Mouse (Mus musculus): ENCODE measurements around the gene Gm12355. TPM values are rescaled to one million over a fixed set of nuclear protein-coding genes. Genes with fewer than 3 reads are reported as not detected.
"Not testable (repeated sequence)": the region's sequence is repeated elsewhere in the genome, so short reads cannot be mapped to it uniquely, and the experiment has no call there.

The Gm12355 gene
- polyA plus RNA-seq, 1 experiment, result 0.36 TPM

DNA sequence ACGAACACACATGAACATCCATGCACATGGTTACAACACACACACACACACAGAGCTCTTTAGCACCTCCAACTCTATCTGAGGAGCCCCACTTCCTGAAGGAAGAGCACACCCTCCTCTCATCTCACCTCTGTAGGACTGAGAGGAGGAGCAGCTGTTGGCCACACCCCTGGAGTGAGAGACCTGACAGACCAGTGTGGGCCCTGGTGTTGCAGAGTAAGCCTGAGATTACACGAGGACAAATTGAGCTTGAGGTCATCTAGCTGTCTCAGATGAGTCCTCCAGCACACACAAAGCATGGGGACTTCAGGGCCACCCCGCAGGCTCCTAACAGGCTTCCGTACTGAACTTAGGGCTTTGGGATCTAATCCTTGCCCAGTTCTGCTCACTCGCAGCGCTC lies 20.6 kb downstream of the Gm12355 start:
- DNase-seq (ENCODE audit: extremely low spot score in 1 of 2, low spot score in 1 of 2), result not testable (repeated sequence)

DNA sequence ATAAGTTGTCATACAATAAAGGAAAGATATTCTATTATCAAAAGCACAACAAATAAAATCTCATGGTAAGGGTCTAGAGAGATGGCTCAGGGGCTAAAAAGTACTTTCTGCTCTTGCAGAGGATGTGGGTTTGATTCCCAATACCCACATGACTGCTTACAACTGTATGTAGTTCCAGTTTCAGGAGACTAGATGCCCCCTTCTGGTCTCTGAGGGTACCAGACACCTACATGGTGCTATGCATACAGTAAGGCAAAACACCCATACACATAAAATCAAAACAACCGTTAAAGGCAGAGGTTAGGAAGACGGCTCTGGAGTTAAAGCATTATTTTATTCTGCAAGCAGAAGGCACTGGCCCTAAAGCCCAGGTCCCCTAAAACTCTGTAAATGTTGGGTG lies 21.5 kb downstream of the Gm12355 start:
- no peak for DNase-seq (ENCODE audit: extremely low spot score in 1 of 2, low spot score in 1 of 2)

DNA sequence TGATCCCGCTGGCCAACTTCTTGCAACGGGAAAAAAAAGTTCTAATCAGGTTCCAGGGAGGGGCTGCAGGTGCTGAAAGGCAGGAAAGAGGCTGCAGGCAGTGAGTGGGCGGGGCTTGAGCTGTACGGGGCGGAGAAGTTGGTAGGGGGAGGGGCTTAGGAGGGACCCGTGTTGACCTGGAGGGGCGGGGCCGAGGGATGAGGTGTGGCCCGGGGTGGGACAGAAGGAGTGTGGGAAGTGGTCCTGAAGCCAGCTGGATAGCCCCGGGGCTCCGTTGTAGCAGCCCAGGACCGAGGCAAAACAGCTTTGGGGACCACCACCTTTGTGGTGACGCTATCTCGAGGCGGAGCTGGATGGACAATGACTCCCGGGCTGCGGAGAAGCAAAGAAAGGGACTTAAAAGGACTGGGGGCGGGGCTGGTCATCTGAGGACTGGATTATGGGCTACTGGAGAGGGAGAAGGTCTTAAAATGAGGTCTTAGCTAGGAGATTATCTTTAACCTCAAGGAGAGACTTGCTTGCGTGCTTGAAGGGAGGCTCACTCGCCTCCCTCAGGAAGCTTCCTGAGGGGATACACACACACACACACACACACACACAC lies 23.3 kb downstream of the Gm12355 start:
- DNase-seq (ENCODE audit: extremely low spot score in 1 of 2, low spot score in 1 of 2), result no peak

DNA sequence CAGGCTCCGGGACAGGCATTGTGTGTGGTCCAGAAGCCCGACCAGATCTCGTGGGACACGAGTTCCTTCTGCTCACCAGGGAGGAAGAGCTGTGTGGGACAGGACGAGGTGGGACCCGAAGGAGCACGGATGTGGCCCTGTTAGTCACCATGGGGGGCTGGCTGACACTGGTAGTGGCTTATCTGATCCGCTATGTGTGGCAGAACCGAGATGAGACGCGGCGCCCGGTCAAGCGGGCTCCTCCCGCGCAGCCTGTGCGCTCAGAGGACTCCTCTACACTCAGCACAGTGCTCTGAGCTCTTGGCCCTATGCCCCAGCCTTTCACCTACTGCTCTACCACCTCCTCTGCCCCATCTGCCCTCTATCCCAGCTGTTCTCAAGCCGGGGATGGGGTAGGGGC lies 26.2 kb downstream of the Gm12355 start:
- DNase-seq (ENCODE audit: extremely low spot score in 1 of 2, low spot score in 1 of 2), result no peak

DNA sequence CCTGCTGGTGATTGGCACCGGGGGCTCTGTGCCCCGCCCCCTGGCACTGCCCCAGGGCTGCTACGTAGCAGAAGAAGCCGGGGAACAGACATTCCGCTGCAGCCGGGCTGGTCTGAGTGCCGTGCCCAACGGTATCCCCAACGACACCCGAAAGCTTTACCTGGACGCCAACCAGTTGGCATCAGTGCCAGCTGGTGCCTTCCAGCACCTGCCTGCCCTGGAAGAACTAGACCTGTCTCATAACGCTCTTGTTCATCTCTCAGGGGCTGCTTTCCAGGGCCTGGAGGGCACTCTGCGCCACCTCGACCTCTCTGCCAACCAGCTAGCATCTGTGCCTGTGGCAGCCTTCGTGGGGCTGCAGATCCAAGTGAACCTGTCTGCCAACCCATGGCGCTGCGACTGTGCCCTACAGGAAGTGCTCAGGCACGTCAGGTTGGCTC lies 26.6 kb downstream of the Gm12355 start:
- DNase-seq (ENCODE audit: extremely low spot score in 1 of 2, low spot score in 1 of 2), result no peak

DNA sequence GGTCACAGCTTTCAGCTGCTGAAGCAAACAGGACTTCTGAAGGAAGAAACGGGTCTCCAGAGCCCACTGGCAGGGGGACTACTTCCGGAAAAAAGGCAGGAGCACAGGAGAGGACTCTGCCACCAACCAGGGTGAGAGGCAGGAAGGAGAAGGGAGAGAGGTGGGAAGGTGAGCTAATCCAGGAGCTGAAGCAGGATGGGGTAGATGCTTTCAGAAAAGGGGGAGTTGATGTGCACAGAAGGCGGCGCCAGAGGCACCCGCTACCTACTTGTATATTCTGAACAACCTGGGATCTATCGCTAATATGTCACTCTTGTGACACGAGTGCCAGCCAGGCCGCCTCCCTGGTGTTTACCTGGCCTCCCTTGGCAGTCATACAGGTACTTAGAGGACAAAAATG lies 27.5 kb downstream of the Gm12355 start, which contains the start of gene Lrrc3c:
Gene Lrrc3c, plus strand, starts transcription at position 301 of the 400 bp plus-strand sequence.
- DNase-seq (ENCODE audit: extremely low spot score in 1 of 2, low spot score in 1 of 2), result no peak

DNA sequence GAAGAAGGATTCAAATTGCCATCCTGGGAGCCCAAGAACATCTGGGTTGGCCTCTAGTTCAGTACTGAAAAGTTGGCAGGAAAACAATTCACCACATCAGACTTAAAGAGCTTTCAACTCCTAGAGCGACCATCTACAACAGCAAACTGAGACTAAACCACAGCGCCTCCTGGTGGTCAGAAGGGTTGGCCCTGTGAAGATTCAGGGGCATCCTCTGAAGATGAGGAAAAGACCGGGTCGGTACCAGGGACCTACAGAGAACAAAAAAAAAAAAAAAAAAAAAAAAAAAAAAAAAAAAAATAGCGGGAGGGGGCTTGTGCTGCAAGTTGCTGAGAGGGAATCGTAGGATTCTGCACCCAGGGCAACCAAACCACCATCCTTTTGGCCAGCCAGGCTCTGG lies 28.1 kb downstream of the Gm12355 start:
- peak in 1 of 2 experiments; percentile 25 for DNase-seq (ENCODE audit: extremely low spot score in 1 of 2, low spot score in 1 of 2)

DNA sequence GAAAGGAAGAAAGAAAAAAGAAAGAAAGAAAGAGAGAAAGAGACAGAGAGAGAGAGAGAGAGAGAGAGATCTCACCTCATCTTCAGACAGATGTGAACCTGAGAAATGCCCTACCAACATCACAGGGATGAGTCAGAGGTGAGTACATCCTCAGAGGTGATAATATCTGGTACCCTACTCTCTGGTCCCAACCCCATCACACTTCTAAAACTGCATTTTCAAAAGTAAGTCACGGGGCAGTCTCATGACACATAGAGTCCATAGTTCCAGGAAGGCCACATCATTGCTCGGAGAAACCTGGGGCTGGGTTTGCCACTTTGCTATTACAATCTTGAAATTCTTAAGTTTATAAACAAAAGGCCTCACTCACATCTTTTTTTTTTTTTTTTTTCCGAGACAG lies 29.5 kb downstream of the Gm12355 start:
- no peak for DNase-seq (ENCODE audit: extremely low spot score in 1 of 2, low spot score in 1 of 2)

DNA sequence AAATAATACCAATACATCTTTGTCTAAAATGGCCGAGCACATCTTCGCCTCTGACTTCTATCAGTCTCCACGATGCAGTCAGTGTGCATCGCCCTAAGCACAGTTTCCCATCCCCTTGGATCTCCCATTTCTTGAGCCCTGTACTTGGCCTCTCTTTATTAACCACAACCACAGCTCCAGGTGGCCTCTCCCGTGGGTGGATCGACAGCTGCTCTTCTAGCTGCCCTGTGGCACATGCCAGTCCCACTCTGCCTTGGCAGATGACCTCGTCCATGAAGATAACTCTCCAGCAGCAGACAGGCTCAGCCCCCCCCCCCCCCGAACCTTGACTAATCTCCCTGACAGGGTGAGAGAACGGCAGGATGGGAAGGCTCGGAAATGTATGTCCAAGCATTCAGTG lies 30.0 kb downstream of the Gm12355 start:
- DNase-seq (ENCODE audit: extremely low spot score in 1 of 2, low spot score in 1 of 2), result no peak

DNA sequence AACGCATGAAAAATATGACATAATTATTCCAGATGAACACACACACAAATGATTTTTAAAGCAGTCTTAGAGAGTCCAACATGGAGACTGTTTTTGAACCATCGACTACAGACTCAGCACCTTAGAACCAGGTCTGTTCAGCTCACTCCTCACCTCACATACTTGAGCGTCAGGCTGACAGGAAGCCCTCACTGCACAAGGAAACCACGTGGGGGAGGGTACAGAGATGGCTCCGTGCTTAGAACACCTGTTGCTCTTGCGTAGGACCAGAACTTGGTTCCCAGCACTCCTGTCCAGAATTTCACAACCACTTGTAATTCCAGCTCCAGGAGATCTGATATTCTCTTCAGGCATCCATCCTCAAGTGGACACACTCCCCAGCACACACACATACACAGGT lies 30.4 kb downstream of the Gm12355 start:
- no peak for DNase-seq (ENCODE audit: extremely low spot score in 1 of 2, low spot score in 1 of 2)

DNA sequence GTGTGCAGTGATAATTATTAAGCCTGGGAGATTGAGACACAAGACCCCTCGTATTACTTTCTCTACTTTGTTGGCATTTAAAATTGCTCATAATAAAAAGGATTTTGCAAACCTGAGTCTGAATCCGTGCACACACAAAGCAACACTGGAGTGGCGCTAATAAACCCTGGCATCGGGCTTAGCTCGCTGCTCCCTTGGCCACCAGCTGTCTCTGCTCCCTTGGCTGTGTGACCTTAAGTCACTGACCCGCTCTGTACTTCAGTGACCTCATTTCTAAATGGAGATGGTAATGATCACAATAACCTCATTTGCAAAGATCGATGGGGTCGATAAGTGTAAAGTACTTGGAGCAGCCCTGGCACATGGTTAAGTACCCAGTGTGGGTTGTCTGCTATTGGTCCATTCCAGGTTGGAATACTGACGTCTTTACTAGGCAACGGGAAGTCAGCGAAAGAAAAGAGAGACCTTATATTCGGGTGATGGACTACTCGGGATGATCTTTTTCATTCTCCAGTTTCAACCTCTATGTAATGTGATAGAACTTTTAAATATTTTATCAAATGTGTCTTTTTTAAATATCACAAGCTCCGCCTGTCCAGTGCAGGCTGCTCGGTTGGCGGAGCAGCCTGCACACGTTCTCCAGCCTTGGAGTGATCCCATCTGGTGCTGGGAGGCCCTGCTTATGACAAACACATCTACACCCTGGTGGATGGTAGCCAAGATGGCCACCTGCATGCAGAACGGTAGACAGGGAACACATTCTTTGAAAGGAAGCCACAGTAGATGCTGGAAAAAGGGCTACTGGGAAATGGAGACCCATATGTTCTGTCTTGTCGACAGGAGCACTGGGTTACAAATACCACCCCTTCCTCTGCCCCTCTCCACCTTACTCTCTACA lies 34.7 kb downstream of the Gm12355 start:
- DNase-seq (ENCODE audit: extremely low spot score in 1 of 2, low spot score in 1 of 2), result no peak

DNA sequence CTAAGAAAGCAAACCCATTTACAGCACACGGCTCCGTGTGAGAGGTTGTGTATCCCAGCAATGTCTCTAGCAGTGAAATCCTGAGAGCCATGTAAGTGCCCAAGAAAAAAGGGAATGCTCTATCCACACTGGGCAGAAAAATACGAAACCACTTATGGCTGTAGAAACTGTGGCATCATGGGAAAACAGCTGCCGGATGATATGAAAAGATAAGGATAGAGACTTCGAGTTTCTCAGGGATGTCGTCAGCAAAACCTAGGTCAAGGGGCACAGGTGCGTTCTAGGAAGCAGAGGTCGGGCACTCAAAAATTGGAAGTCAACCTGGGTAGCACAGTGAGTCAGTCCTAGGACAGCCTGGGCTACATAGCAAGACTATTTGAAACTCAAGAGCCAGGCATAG lies 36.2 kb downstream of the Gm12355 start:
- no peak for DNase-seq (ENCODE audit: extremely low spot score in 1 of 2, low spot score in 1 of 2)

DNA sequence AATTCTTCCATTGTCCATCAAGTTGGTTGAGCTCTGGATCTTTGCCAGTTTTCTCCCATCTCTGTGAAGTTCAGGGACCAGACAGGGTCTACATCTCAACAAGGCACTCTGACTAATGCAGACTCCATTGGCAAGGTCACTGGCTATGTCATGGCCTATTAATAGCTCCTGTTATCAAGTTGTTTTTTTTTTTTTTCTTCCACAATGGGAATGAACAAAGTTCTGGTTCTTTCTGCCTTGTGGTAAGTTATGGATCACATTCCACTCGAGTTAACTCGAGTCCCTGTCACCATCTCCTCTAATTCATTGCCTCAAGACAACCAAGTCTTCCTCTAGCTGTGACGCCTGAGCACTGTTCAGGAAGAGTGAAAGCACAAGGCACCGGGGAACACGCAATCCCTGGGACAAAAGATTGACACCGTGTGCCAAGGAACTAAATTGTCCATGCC lies 36.6 kb downstream of the Gm12355 start:
- no peak for DNase-seq (ENCODE audit: extremely low spot score in 1 of 2, low spot score in 1 of 2)

DNA sequence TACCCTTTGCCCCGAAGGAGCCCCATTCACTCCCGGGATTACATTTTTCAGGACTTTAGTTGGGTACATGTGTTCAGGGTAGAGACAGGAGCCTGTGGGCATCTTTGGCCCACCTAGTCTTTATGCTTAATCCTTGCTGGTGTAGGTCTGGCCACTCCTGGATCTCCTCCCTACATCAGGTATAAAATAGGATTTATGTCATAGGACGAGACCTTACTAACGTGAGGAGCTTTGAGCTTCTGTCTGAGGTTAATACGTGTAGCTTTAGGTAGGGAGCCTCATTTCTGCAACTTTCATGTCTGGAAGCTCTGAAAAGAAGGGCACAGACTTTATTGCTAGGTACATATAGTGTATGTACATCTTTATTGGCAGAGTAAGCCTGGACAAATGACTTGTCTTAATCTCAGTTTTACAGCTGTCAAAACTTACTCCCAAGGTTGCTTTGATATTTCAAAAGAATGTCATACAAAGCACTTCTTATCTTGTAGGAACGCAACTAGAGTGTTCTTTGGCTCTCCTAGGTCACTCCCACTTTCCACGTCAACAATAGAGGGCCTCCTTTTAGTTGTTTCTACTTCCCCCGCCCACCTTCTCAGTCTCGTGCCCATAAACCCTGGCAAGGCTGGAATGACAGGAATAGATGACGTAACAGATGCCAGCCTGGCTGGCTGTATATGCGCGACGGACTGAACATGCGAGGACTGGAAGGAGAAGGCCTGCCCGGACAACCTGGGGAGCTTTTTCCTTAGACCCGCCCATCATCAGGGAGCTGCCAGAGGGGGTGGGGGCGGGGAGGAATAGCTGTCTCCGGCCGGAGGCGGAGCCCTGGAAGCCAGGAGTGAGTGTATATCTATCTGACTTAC lies 37.5 kb downstream of the Gm12355 start:
- peak; percentile 22 to 53 for DNase-seq (ENCODE audit: extremely low spot score in 1 of 2, low spot score in 1 of 2)

DNA sequence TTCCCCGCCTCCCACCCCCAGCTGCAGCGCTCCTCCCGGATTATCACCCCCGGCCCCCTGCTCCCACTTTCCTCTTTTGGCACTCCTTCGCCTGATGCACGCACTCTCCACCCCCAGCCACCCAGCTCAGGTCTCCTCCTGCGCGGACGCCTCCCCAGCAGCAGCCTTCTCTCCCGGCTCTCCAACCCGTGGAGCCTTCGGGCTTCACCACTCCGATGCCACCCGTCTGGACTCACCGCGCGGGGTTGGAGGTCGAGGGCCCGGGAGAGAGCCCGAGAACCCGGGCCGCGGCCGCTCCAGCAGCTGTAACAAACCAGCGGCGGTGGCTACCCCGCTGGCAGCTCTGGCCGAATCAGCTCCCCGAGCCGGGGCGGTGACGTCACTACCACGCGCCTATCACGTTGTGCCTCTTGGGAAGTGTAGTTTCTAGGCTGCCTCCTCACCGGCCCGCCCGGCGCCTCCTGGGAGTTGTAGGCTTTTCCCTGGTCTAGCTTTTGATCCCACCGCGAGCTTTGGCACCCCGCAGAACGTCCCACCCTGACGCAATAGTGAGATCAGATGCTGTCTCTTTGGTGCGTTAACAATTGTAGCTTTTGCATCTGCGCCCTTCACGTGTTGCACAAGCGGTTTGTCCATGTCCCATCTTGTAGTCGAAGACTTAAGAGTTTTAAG lies 38.4 kb downstream of the Gm12355 start, which contains the start of gene Ormdl3:
Gene Ormdl3, minus strand, starts transcription at position 477 of the 672 bp plus-strand sequence.
- peak; percentile 96 to 99 for DNase-seq (ENCODE audit: extremely low spot score in 1 of 2, low spot score in 1 of 2)

DNA sequence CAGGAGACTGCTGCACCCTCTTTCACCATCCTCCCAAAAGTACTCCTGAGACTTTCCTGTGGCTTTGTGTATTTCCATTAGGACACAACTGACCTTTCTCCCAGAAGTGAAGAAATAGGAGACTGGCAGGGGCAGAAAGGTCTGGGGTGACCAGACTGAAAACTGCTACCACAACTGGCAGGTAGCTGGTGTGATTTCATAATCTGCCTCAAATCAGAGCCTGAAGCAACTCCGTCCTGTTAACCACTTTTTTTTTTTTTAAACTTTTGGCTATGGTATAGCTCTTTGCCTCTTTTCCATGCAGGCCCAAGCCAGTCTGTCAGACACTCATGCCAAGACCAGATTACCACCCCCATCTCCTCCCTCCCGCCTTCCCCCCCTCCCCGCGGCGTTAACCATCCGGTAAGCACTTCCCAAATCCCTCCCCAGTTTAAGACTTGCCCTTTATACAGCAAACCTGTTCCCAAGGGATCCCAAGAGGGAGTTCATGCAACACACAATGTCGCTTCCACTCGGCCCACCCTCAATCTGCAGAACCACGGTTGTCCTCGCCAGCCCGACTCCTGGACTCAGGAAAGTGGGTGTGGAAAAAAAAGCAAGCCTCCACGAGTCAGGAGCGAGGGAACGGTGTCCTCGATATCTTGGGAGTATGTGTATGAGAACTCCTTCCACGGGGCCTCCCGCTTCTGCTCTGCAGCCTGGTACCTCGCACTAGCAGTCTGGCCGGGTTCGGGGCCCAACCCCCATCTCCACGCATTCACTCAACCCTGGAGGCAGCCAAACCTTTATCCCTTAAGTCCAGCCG lies 39.2 kb downstream of the Gm12355 start:
- peak in 1 of 2 experiments; percentile 41 for DNase-seq (ENCODE audit: extremely low spot score in 1 of 2, low spot score in 1 of 2)

DNA sequence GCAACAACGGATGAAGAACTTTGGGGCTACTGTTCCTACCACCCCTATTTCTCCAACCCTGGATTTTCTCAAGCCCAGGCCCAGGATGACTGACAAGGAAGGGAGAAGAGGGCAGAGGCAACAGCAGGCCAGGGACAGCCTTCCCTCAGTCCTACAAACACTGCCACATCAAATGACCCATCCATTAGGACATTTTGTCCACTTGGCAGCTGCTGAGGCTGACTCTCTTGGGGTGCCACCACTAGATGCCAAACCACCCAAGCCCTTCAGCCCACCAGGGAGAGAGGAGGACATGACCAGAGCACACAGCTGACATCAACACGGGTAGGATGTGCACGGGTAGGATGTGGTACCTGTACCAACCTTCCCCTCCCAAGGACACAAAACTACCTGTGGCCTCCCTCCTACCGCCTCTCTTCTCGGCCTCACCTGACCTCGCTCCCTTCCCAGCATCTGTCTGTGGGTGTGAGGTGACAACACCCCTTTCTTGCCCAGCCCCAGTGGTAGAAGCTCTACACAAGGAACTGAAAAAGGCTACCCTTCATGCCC lies 40.8 kb downstream of the Gm12355 start:
- DNase-seq (ENCODE audit: extremely low spot score in 1 of 2, low spot score in 1 of 2), result no peak

DNA sequence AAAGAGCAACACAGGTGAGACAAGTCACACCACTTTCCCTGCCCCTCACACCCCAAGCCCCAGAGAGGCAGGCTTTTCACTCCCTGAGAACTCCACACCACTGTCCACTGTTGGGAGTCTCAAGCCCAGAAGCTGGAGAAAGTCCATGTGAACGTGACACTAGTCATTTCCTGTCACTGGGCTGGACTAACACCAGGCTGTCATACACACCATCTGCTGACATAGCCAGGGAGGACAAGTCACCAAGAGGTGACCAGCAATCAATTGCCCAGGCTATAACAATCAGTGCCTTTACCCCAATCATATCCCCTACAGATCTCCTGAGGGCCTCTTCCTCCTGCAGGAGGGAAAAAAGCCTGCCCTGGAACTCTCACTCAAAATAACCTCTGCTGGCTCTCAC lies 41.3 kb downstream of the Gm12355 start:
- DNase-seq (ENCODE audit: extremely low spot score in 1 of 2, low spot score in 1 of 2), result no peak

DNA sequence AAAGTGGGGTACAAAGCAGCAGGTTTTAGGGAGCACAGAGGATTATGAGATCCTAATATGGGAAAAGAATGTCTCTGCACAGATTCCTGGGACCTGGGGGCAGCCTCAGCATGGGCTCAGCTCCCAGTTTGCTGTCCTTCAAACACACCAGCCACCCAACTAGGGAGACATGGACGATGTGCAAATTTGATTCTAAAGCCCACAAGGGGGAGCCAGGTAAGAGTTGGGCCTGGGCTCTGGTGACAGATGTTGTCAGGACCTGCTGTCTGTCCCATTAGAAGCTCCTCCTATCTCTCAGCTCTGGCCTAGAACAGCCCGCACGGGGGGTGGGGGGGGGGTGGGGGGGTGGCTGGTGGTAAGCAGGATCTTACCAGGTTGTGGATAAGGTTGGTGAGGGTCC lies 41.9 kb downstream of the Gm12355 start:
- DNase-seq (ENCODE audit: extremely low spot score in 1 of 2, low spot score in 1 of 2), result no peak
